Mouse (Mus musculus): Measurements from ENCODE around the gene Nkrf. TPM values are rescaled to one million over a fixed set of nuclear protein-coding genes. Genes with fewer than 3 reads are reported as not detected.

Nkrf gene
- polyA plus RNA-seq, 1 experiment from 2014 or later: 14.4 TPM

DNA sequence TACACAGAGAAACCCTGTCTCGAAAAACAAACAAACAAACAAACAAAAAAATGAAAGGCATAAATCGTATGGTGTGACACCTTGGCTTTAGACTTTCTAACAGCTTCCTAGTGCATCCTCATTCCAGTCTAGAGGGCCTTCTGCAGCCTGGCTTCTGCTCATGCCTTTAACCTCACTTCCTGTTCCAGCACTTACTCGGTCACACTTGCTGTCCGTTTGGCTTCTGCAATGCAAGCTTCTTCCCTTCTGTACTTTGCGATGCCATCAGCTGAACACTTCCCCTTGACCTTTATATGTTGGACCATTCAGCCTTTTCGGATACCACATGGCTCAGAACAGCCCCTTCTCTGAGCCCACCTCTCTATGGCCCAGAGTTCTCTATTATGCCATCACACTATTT lies 61.0 kb downstream of the Nkrf start:
- 85% methylated on average over 6 of the region's 6 CpGs for WGBS
- ATAC-seq (ENCODE audit: low FRiP score): no peak
- H3K36me3 ChIP-seq: no peaks in the 10 kb centered on the region
- no peak overlapping the region for H3K27ac ChIP-seq
- H3K4me3 ChIP-seq: no peak overlapping the region
- no peaks in the 10 kb centered on the region for H3K27me3 ChIP-seq
- no peaks in the 10 kb centered on the region for H3K4me1 ChIP-seq (replicated peaks)
- no peaks in the 10 kb centered on the region for H3K9me3 ChIP-seq
- H3K9ac ChIP-seq: no peak overlapping the region
- H3K4me2 ChIP-seq: no peak overlapping the region

- no peaks in the 10 kb centered on the region for H3K36me3 ChIP-seq
- H3K4me1 ChIP-seq (replicated peaks): no peaks in the 10 kb centered on the region
- no peak overlapping the region for H3K4me2 ChIP-seq
- H3K9me3 ChIP-seq: no peaks in the 10 kb centered on the region
- 62% methylated on average over 7 of the region's 7 CpGs for WGBS
- H3K27me3 ChIP-seq: no peaks in the 10 kb centered on the region
- no peak overlapping the region for H3K4me3 ChIP-seq
- ATAC-seq (ENCODE audit: low FRiP score): no peak
- H3K27ac ChIP-seq: no peak overlapping the region
- H3K9ac ChIP-seq: no peak overlapping the region
Observed at GRCm38 (mm10) chrX:36839391-36839790, 63.3 kb downstream of the Nkrf start.

Other genes starting within 250 kb of the Nkrf start
- 0.85 and 0.92 TPM in 2 replicates for gene Slc25a43, start 159.2 kb downstream of the Nkrf start, polyA plus RNA-seq (2015; fragmentation: Nextera tagmentation; extraction: Ambion mirVana)
- gene Slc25a5, start 107.2 kb downstream of the Nkrf start, polyA plus RNA-seq (2015; fragmentation: Nextera tagmentation; extraction: Ambion mirVana): 568 and 574 TPM in 2 replicates
- 120 and 122 TPM in 2 replicates for gene Ube2a, start 29.0 kb downstream of the Nkrf start, polyA plus RNA-seq (2015; fragmentation: Nextera tagmentation; extraction: Ambion mirVana)
- gene C330007P06Rik, start 28.8 kb downstream of the Nkrf start, polyA plus RNA-seq (2015; fragmentation: Nextera tagmentation; extraction: Ambion mirVana): 23.4 and 24.7 TPM in 2 replicates
- gene Sept6, start 88.9 kb upstream of the Nkrf start, polyA plus RNA-seq (2015; fragmentation: Nextera tagmentation; extraction: Ambion mirVana): 76.5 TPM in 2 replicates
- 0.10 TPM in 1 of 2 replicates, not detected in the other for gene Sowahd, start 145.9 kb upstream of the Nkrf start, polyA plus RNA-seq (2015; fragmentation: Nextera tagmentation; extraction: Ambion mirVana)
- 349 and 381 TPM in 2 replicates for gene Rpl39, start 182.5 kb upstream of the Nkrf start, polyA plus RNA-seq (2015; fragmentation: Nextera tagmentation; extraction: Ambion mirVana)
- gene Upf3b, start 207.4 kb upstream of the Nkrf start, polyA plus RNA-seq (2015; fragmentation: Nextera tagmentation; extraction: Ambion mirVana): 33.6 and 36.2 TPM in 2 replicates
- gene Nkap, start 223.9 kb upstream of the Nkrf start, polyA plus RNA-seq (2015; fragmentation: Nextera tagmentation; extraction: Ambion mirVana): 24.2 and 25.0 TPM in 2 replicates